Mouse (Mus musculus) frontal cortex, adult 2 months (tissue): Measurements from ENCODE around the gene Leng8. TPM values are rescaled to one million over a fixed set of nuclear protein-coding genes. Genes with fewer than 3 reads are reported as not detected.

Experiments used
- polyA plus RNA-seq: library from polyadenylated mRNA; depleted of rRNA; stranded (reverse); fragments of >200 nt; gene quantifications from 2 replicates; pipeline ENCODE4 v1.2.3, GENCODE M21; 2012; rRNA removed

Gene Leng8
- polyA plus RNA-seq, 1 experiment: 641 TPM

Other genes with a start within 250 kb of the Leng8 start
- not detected in 2 replicates for gene Gm14548, start 238.9 kb upstream of the Leng8 start, polyA plus RNA-seq
- 0.04 TPM in 1 of 2 replicates, not detected in the other for gene Lilra6, start 221.5 kb upstream of the Leng8 start, polyA plus RNA-seq
- 7.4 and 10.1 TPM in 2 replicates for gene Lair1, start 73.8 kb upstream of the Leng8 start, polyA plus RNA-seq
- gene Ttyh1, start 17.6 kb upstream of the Leng8 start, polyA plus RNA-seq: 712 and 743 TPM in 2 replicates
- gene Leng9, start 13.3 kb downstream of the Leng8 start, polyA plus RNA-seq: 7.1 and 8.0 TPM in 2 replicates
- 3.5 and 3.9 TPM in 2 replicates for gene Cdc42ep5, start 27.8 kb downstream of the Leng8 start, polyA plus RNA-seq
- gene Lilra5, start 100.7 kb downstream of the Leng8 start, polyA plus RNA-seq: 0.06 and 0.18 TPM in 2 replicates
- not detected in 2 replicates for gene Ncr1, start 200.7 kb downstream of the Leng8 start, polyA plus RNA-seq